Mouse (Mus musculus) bone marrow macrophage, adult 2 months (primary cell): ENCODE data around the gene Orm2.

ENCODE experiments used
- CTCF ChIP-seq: IDR thresholded peaks from 2 replicates; pipeline ENCODE4 v1.5.1; 2012; ENCODE audit warnings: low read depth, mild to moderate bottlenecking, low read length, moderate library complexity
- POLR2A ChIP-seq: IDR thresholded peaks from 2 replicates; pipeline ENCODE4 v1.6.1; 2012; ENCODE audit warnings: mild to moderate bottlenecking, low read depth, low read length, borderline replicate concordance

DNA sequence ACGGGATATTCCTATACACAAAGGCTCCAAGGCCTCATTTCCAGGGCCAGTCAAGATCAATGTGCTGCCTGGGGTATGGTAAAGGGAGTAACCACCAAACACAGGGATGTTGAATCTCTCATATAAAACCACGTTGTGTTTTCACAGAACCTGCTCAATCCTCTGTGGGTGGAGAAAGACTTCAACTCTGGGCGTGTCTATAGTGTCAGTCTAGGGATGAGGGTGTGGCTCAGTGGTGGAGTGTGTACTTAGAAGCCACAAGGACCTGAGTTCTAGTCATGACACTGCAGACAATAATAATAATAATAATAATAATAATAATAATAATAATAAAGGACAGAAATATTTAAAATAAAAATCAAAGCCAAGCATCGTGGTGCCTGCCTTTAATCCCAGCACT lies 22.0 kb downstream of the Orm2 start:
- TF ChIP-seq CTCF (no peak), POLR2A (no peak)
